Mouse (Mus musculus) left cerebral cortex, postnatal 25 days (tissue): ENCODE data around the gene Npm1. TPM values are rescaled to one million over a fixed set of nuclear protein-coding genes. Genes with fewer than 3 reads are reported as not detected.

Source experiments
- DNase-seq, 2 experiments: peaks; one replicate each; pipeline ENCODE4 v3.0.0; 2022; ENCODE audit warnings: low spot score in 2 of 2, mixed read lengths in 1 of 2
- intact Hi-C: fragments of 180-260 bp; cut with DNase I; formaldehyde crosslinking; loops from one replicate; pipeline ENCODE4 v1.15.1; 2025
- total RNA-seq, 2 experiments: library from RNA; stranded (reverse); gene quantifications; 2 replicates each; pipeline ENCODE4 v1.2.3; 2021

Npm1 gene
- 100 to 1,000 TPM; 148 to 151 TPM for total RNA-seq

DNA sequence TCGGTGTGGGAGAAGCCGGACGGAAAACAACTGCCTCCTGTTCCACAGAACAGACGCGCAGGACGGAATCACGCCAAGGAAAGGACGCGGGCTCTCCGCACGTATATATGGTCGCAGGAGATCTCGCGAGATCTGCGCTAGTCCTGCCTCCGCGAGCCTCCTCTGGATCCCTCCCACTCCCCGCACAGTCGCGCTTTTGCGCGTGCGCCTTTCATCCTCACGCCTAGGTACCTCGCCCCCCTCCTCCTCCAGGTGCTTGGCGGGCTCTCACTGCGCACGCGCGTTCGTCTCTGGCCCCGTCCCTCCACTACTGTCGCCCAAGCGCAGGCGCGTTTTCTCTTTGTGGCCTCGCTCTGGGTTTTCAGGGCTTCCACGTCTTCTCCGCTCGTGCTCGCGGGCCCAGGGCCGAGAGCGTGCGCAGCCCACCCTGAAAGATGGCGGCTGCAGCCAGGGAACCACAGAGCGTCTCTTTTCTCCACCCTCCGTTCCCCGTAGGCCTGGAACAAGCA is at the start of gene Npm1:
Gene Npm1, minus strand, starts transcription at position 209 of the 509 bp plus-strand sequence.
- peak; percentile 100 for DNase-seq
- intact Hi-C loops: loop anchor here (1.0 kb wide), 1 partner anchor 36 kb away; no protein-coding TSS in a partner anchor

GRCm38 (mm10) chr11:33207411-33207810 is 44.4 kb upstream of the Npm1 start:
- intact Hi-C loops: no loop called here
- DNase-seq: no peak

- DNase-seq: no peak
- intact Hi-C loops: no loop called here
Measured at GRCm38 (mm10) chr11:33204966-33205365, 42.0 kb upstream of the Npm1 start.

- intact Hi-C loops: no loop called here
- DNase-seq: no peak
Measured at GRCm38 (mm10) chr11:33204329-33204705, 41.3 kb upstream of the Npm1 start.

DNA sequence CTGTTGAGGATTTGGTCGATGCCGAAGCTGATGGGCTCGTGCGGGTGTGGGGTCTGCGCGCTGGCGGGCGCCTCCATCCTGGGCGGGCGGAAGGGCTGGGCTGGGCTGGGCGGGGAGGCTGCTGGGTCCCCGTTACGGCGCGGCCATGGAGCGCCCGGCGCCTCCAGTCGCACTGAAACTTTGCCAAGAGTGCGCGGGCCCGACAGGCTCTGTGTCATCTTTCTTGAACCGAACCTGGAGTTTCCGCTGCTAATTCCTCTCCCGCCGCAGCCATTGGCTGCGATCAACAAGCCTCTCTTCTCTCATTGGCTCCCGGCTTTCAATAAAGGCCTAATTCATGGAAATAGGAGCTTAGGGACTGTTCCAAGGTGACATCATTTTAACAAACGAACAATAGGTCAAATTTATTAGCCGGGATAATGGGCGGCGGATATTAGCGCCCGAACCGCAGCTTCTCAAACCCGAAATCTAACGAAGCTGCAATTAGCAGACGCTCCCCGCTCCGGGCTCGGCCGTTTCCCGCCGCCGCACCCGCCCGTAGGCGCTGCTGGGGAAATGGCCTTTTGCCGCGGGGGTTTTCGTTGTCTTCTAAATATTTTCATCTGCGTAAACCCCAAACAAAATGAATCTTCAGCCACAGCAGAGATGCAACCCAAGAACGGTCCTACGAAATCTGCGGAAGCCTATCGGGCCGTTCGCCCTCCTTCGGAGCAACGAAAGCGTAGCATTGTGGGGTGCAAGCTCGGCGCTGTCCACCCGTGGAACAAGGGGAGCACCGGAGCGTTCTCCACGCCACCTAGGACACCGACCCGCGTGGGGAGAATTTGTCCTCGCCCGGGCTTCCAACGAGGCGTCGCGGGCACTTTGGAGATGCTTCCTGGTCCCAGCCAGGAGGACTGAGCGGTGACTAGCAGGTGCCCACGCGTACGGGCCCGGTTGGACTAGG is 40.6 kb upstream of the Npm1 start, which contains the start of gene Tlx3:
Gene Tlx3, minus strand, starts transcription at position 207 of the 946 bp plus-strand sequence.
- peak; percentile 26 to 47 for DNase-seq
- intact Hi-C loops: no loop called here

DNA sequence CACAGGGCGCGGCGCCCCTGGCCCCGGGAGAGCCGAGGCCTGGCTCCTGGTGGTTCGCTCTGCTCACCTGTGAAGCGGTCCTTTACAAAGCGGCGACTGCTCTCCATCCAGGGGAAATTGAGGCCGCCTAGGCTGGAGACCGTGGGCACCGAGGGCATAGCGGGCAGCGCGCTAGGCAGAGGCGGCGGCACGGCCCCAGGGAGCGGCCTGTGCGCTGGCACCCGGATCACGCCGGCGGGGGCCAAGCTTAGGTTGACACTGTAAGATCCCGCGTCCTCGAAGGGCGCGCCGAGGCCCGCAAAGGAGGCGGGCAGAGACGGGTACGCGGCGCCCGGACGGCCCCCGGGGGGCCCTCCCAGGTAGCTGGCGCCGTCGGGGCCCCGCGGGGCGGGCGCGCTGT is 40.0 kb upstream of the Npm1 start:
- intact Hi-C loops: no loop called here
- no peak for DNase-seq

- DNase-seq: no peak
- intact Hi-C loops: no loop called here
Measured at GRCm38 (mm10) chr11:33202296-33202695, 39.3 kb upstream of the Npm1 start.

GRCm38 (mm10) chr11:33201626-33202010 is 38.6 kb upstream of the Npm1 start:
- DNase-seq: no peak
- intact Hi-C loops: no loop called here

DNA sequence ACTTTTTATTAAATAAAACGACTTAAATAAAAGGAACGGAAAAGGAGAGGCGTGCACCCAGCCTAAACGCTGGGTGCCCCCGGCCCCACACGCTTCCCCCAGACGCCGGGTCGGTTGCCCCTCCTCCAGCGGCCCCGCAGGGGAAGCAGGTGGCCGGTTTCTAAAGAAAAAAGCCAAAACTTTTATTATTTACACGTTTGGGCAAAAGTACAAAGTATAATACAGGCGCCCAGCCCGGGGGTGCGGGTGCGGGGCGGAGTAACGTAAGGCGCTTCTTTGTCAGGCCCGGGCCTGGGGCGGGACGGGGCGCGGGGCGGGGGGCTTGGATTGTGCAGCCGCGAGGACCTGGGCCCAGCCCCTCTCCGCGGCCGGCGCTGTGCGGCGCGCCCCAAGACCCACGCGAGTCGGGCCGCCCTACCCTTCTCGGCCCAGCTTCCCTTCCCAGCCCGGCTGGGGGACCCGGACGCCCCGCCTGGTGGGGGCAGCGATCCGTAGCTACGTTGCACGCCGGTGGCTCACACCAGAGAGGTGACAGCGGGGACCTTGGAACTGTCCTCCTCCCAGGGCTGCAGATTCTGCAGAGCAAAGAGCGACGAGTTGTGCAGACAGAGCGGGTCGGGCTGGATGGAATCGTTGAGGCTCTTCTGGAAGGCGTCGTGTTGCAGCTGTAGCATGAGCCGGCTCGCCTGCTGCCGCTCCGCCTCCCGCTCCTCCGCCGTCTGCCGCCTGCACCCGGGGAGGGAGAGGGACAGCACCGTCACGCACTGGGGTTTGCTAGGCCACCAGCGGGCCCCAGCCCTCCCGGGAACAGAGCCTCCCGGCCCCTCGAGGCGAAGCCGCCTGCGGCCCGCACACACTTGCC is 38.0 kb upstream of the Npm1 start:
- DNase-seq: no peak
- intact Hi-C loops: no loop called here

DNA sequence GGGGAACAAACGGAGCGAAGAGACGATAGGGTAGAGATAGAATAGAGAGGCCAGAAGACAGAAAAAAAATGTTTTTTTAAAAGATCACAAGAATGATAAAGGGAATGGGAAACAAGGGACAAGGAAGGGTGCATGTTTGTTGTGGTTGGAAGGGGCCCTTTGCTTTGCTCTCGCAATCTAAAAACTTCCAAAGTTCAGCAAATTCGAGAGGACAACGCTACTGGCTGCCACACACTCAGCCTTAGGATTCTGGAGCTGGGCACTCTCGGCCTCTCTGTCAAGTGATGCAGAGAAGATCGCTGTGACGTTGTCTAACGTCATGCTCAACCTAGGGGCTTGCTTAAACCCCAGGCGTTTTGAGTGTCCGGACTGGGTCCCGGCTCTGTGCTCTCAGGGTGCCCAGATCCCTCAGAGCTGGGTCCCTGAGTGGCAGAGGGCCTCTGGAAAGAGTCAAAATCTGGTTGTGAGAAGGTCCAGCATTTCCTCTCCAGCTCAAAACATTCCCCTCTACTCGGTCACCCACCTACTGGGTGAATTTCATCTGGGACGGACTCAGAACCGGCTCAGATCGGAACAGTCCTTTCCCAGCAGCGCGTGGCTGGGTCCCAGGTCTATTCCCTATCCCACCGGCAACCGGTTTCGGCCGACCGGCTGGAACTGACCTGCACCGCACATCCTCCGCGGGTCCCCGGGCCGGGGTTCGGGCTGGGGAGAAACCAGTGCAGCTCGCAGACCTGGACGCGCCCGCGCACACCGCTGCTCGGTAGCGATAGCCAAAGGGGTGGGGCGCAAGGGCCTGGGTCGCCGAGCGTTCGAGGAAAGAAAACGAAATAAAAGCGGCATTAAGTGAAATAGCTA is 37.1 kb upstream of the Npm1 start:
- intact Hi-C loops: loop anchor here (1.0 kb wide), 1 partner anchor 37 kb away; the partner anchor contains the start of gene Npm1
- no peak for DNase-seq

GRCm38 (mm10) chr11:33199117-33199514 is 36.1 kb upstream of the Npm1 start:
- intact Hi-C loops: loop anchor here (1.0 kb wide), 1 partner anchor 36 kb away; the partner anchor contains the start of gene Npm1
- DNase-seq: no peak

DNA sequence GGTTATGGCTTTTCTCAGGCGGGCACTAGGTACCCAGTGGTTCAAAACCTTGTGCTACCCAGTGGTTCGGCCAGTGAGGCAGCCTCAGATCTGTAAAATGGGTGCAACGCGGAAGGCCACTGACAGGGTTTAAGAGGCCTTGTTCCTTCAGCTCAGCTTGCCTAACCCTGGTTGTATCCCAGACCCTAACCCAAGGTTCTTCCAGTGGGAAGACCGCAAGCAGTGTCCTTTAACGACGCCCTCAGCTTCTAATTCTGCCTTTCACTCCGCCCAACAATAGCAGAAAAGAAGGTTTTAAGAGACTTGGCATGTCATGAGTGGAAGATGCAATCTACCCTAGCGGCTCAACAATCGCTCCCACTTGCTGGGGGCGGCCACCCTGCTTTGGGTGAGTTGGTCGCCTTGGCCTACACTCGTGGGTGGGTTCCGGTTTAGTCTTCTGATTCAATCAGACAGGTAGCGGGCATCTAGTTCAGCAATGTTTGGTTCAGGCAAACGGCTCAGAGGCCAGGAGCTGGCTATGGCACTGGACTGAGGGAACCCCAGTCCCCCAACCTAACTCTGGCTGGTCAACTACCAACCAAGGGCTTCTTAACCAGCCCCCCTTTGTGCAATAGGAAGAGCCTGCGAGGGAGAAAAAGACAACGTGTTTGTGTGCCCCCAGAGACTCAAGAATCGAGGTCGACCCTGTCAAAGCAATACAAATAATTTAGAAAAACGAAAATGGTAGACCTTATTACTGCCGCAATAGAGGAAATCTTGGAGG is 35.5 kb upstream of the Npm1 start:
- intact Hi-C loops: loop anchor here (1.0 kb wide), 1 partner anchor 35 kb away; the partner anchor contains the start of gene Npm1
- DNase-seq: no peak

- intact Hi-C loops: no loop called here
- no peak for DNase-seq
Measured at GRCm38 (mm10) chr11:33197673-33198072, 34.7 kb upstream of the Npm1 start.

DNA sequence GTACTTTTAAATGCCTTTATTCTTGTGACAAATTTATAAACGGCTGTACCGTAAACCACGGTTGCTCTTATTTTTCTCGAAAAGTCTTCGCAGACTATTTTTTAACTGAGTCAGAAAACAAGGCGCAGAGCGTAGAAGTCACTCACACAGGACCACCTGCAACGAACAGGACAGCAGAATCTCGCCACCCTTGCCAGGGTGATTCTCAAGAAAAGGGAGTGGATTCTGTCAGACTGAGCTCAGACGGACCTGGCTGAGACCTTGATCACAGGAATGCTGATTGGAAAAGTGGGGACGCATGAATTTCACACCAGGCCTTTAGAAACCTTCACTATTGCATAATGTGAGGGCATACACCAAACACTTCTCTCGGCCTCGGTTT is 34.1 kb upstream of the Npm1 start:
- intact Hi-C loops: no loop called here
- DNase-seq: no peak

GRCm38 (mm10) chr11:33196447-33197132 is 33.6 kb upstream of the Npm1 start:
- intact Hi-C loops: no loop called here
- DNase-seq: no peak

DNA sequence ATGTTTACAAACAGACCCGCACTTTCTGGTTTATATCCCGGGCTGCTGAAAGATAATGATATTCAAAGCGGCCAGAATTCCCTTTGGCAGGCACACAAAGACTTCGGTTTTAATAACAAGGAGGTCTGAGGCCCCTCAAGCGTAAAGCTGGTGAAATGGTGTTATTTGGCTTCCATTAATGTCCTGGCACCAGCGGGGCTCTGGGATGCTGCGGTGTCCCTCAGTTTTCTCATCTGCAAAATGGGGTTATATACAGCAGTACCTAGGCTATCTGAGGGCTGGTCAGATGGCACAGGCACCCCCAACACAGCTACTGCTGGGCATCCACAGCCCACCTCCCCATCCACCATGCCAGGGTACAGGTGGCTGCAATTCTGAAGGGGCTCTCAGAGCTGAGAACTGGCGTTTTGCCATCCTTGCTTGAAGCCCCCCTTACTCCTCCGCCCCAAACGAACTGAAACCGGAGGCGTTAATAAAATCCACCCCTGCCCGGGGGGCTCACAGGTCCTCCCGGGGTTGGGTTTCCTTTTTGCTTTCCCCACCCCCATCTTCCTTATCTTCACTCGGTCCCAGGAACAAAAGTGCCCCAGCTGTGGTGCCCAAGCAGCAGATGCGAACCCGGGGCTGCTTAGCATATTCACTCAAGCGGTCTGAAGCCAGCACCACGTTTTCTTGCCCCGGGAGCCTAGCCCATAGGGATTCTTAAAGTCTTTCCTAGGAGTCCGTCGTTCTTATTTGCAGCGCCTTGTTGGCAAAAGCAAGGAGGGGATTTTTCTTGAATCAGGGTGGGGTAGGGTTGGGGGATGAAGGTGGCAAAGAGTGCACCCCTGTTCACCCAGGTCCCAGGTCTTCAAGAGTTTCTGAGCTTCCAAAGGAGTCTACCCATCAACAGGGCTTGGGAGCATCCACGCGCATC is 32.8 kb upstream of the Npm1 start:
- intact Hi-C loops: no loop called here
- DNase-seq: no peak

DNA sequence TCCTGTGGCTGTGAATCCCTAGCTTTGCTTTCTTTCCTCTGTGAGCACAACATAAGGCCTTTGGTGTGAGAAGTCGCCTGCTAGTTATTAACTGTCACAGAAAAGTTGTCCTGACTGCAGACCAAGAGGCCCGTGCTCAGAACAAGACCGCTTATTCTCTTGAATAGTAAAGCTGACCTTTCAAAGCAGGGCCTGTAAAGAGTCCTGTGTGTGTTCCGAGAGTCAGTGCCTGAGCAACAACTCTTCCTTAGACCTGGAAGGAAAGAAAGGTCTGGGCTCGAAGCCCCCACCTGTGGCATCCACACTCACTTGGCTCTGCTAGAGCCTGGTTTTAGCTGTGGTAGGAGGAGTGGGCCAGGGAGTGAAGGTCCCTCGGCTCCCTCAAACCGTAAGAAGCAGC is 32.1 kb upstream of the Npm1 start:
- DNase-seq: no peak
- intact Hi-C loops: no loop called here
